Mouse (Mus musculus) heart, adult 2 months (tissue): ENCODE data around the gene Frg2f1. TPM values are rescaled to one million over a fixed set of nuclear protein-coding genes. Genes with fewer than 3 reads are reported as not detected.
A peak's percentile ranks its signal among the peaks of the same experiment; 100 is the strongest.

Source experiments
- DNase-seq, 2 experiments: peaks; one replicate each; pipeline ENCODE4 v3.0.0; 2021
- H3K27ac ChIP-seq: fragments of 200-600 bp; 2 replicates; pipeline ENCODE4 v1.8.1; 2022
- H3K27me3 ChIP-seq: fragments of 200-500 bp; 2 replicates; pipeline ENCODE4 v1.6.1; 2012; ENCODE audit warnings: mild to moderate bottlenecking, low read length, inconsistent platforms, mixed read lengths; ENCODE audit not compliant: control insufficient read depth, insufficient read depth
- H3K36me3 ChIP-seq: fragments of 200-500 bp; 2 replicates; pipeline ENCODE4 v1.6.1; 2012; ENCODE audit warnings: low read length, inconsistent platforms; ENCODE audit not compliant: control insufficient read depth, insufficient read depth
- H3K4me1 ChIP-seq: fragments of 200-500 bp; 2 replicates; pipeline ENCODE4 v1.6.1; 2011; ENCODE audit warnings: low read length; ENCODE audit not compliant: control insufficient read depth, insufficient read depth
- H3K4me3 ChIP-seq: fragments of 200-600 bp; 2 replicates; pipeline ENCODE4 v1.8.1; 2022
- H3K79me2 ChIP-seq: fragments of 200-500 bp; replicated peaks from 2 replicates; pipeline ENCODE4 v1.6.1; 2012; ENCODE audit warnings: mild to moderate bottlenecking, inconsistent platforms, low read length, moderate library complexity, mixed read lengths; ENCODE audit not compliant: control insufficient read depth, insufficient read depth
- H3K9ac ChIP-seq: fragments of 200-500 bp; 2 replicates; pipeline ENCODE4 v1.6.1; 2012; ENCODE audit warnings: low read depth, mild to moderate bottlenecking, control low read depth, inconsistent platforms, low read length, mixed read lengths
- CTCF ChIP-seq: fragments of 200-600 bp; IDR thresholded peaks from 2 replicates; pipeline ENCODE4 v1.8.1; 2022; ENCODE audit warnings: antibody characterized with exemption, mild to moderate bottlenecking, moderate library complexity
- EP300 ChIP-seq: fragments of 200-500 bp; IDR thresholded peaks from 2 replicates; pipeline ENCODE4 v1.6.1; 2011; ENCODE audit warnings: low read depth, low read length, control low read depth; ENCODE audit not compliant: insufficient read depth
- POLR2A ChIP-seq: fragments of 200-500 bp; IDR thresholded peaks from 2 replicates; pipeline ENCODE4 v1.6.1; 2011; ENCODE audit warnings: mild to moderate bottlenecking, low read depth, low read length, control low read depth; ENCODE audit not compliant: insufficient read depth
- WGBS: fragments of 180-500 bp; shearing (Covaris S2); methylation state at CpG from one replicate; pipeline ENCODE4 v1.1.7; 2018; 5-methylcytosine and 5-hydroxymethylcytosine counted together
- intact Hi-C: fragments of 180-260 bp; cut with DNase I; formaldehyde crosslinking; loops from one replicate; pipeline ENCODE4 v1.15.1; 2025
- polyA plus RNA-seq: library from polyadenylated mRNA; depleted of rRNA; stranded (reverse); fragments of >200 nt; gene quantifications from 2 replicates; pipeline ENCODE4 v1.2.3, GENCODE M21; 2012
- total RNA-seq, 2 experiments: library from RNA; stranded (reverse); gene quantifications; 2 replicates each; pipeline ENCODE4 v1.2.3; 2021

The Frg2f1 gene
- total and polyA plus RNA-seq, 3 experiments = 3.8 to 6.7 (median 6.3) TPM

- TF ChIP-seq EP300 (no peak), CTCF (no peak), POLR2A (no peak)
- Histone ChIP-seq H3K27me3 (no peaks in the 10 kb centered on the region), H3K27ac (no peak overlapping the region; the same call in 1 of the 2 replicates), H3K79me2 (no peaks in the 10 kb centered on the region), H3K4me3 (no peak overlapping the region), H3K9ac (no peak overlapping the region), H3K4me1 (peaks cover 2% of the 10 kb centered on the region; the same call in 1 of the 2 replicates), H3K36me3 (no peaks in the 10 kb centered on the region)
- intact Hi-C loops = no loop called here
- 10% methylated on average over 3 of the region's 3 CpGs for WGBS
- peak in 1 of 2 experiments; percentile 38 for DNase-seq
Observed at GRCm38 (mm10) chr4:119512731-119513141, 26.6 kb downstream of the Frg2f1 start.

GRCm38 (mm10) chr4:119511591-119511990, 27.7 kb downstream of the Frg2f1 start:
- 81% methylated on average over 2 of the region's 2 CpGs for WGBS
- Histone ChIP-seq H3K27me3 (no peaks in the 10 kb centered on the region), H3K4me3 (no peak overlapping the region), H3K79me2 (no peaks in the 10 kb centered on the region), H3K9ac (no peak overlapping the region), H3K36me3 (no peaks in the 10 kb centered on the region), H3K4me1 (peaks cover 2% of the 10 kb centered on the region; the same call in 1 of the 2 replicates), H3K27ac (no peak overlapping the region)
- no peak for TF ChIP-seq EP300
- no peak for TF ChIP-seq POLR2A
- no peak for TF ChIP-seq CTCF
- intact Hi-C loops = no loop called here
- DNase-seq = no peak

GRCm38 (mm10) chr4:119498319-119498848, 40.9 kb downstream of the Frg2f1 start:
- no peak for DNase-seq
- Histone ChIP-seq H3K4me1 (no peaks in the 10 kb centered on the region), H3K36me3 (no peaks in the 10 kb centered on the region), H3K9ac (no peak overlapping the region), H3K79me2 (no peaks in the 10 kb centered on the region), H3K4me3 (no peak overlapping the region), H3K27ac (no peak overlapping the region), H3K27me3 (no peaks in the 10 kb centered on the region)
- intact Hi-C loops = no loop called here
- WGBS = 67% methylated on average over 5 of the region's 5 CpGs
- TF ChIP-seq POLR2A (no peak), EP300 (no peak), CTCF (no peak)

- WGBS = 50% methylated on average over 10 of the region's 10 CpGs
Observed at GRCm38 (mm10) chr4:119492933-119493327, 46.4 kb downstream of the Frg2f1 start.

GRCm38 (mm10) chr4:119492291-119492932, 46.9 kb downstream of the Frg2f1 start, which contains the start of gene Rimkla:
Gene Rimkla (minus strand): TSS chr4:119492628.
- 2% methylated on average over 77 of the region's 77 CpGs for WGBS
- Histone ChIP-seq H3K79me2 (no peaks in the 10 kb centered on the region), H3K9ac (peak within 1 kb of the TSS; percentile 61), H3K27ac (no peak within 1 kb of the TSS; the same call in 1 of the 2 replicates), H3K4me1 (peaks cover 1% of the 10 kb centered on the region; the same call in 1 of the 2 replicates), H3K36me3 (no peaks in the 10 kb centered on the region), H3K4me3 (peak within 1 kb of the TSS; percentile 58), H3K27me3 (no peaks in the 10 kb centered on the region)
- intact Hi-C loops = no loop called here
- DNase-seq = peak; percentile 74 to 78
- TF ChIP-seq CTCF (no peak), EP300 (no peak), POLR2A (no peak)

More at GRCm38 (mm10) chr4:119492933-119493327, 46.4 kb downstream of the Frg2f1 start:
- Histone ChIP-seq H3K27ac (no peak overlapping the region; the same call in 1 of the 2 replicates), H3K27me3 (no peaks in the 10 kb centered on the region), H3K4me3 (peak overlapping the region; percentile 58), H3K9ac (no peak overlapping the region; the same call in 1 of the 2 replicates), H3K79me2 (no peaks in the 10 kb centered on the region), H3K4me1 (peaks cover 1% of the 10 kb centered on the region; the same call in 1 of the 2 replicates), H3K36me3 (no peaks in the 10 kb centered on the region)
- intact Hi-C loops = no loop called here
- TF ChIP-seq EP300 = no peak
- TF ChIP-seq CTCF = no peak
- no peak for TF ChIP-seq POLR2A
- DNase-seq = no peak

GRCm38 (mm10) chr4:119490806-119491205, 48.5 kb downstream of the Frg2f1 start:
- TF ChIP-seq CTCF = peak; percentile 50
- no peak for TF ChIP-seq POLR2A
- no peak for TF ChIP-seq EP300
- no peak for DNase-seq
- H3K27ac ChIP-seq = no peak overlapping the region
- H3K4me1 ChIP-seq = peaks cover 1% of the 10 kb centered on the region; the same call in 1 of the 2 replicates
- no peak overlapping the region for H3K4me3 ChIP-seq
- no peaks in the 10 kb centered on the region for H3K79me2 ChIP-seq
- no peaks in the 10 kb centered on the region for H3K27me3 ChIP-seq
- intact Hi-C loops = no loop called here
- H3K9ac ChIP-seq = no peak overlapping the region
- WGBS = 78% methylated on average over 3 of the region's 3 CpGs
- no peaks in the 10 kb centered on the region for H3K36me3 ChIP-seq
